Mouse (Mus musculus) embryonic facial prominence, embryonic 11.5 days (tissue): ENCODE measurements around the gene 9130230L23Rik. TPM values are rescaled to one million over a fixed set of nuclear protein-coding genes. Genes with fewer than 3 reads are reported as not detected.

ENCODE experiments used
- ATAC-seq: fragments of 200-750 bp; cut with Nextera tagmentation; replicated peaks from 2 replicates; pipeline ENCODE4 v1.8.0; 2017; ENCODE audit warnings: low read depth; ENCODE audit not compliant: insufficient number of reproducible peaks, low FRiP score, low TSS enrichment
- DNase-seq: peaks from one replicate; pipeline ENCODE4 v3.0.0-alpha.2; 2015; ENCODE audit warnings: low spot score
- H3K27ac ChIP-seq: fragments of 300-500 bp; sonication (generic); replicated peaks from 2 replicates; pipeline ENCODE4 v1.5.1; 2014; ENCODE audit warnings: mild to moderate bottlenecking, low read depth, low read length, control low read depth
- H3K27me3 ChIP-seq: fragments of 300-500 bp; sonication (generic); 2 replicates; pipeline ENCODE4 v1.6.1; 2014; ENCODE audit warnings: mild to moderate bottlenecking, low read length, moderate library complexity, mixed read lengths; ENCODE audit not compliant: control insufficient read depth, insufficient read depth
- H3K36me3 ChIP-seq: fragments of 300-500 bp; sonication (generic); replicated peaks from 2 replicates; pipeline ENCODE4 v1.6.1; 2014; ENCODE audit warnings: low read depth, mild to moderate bottlenecking, low read length, moderate library complexity, mixed read lengths; ENCODE audit not compliant: control insufficient read depth, insufficient read depth
- H3K4me1 ChIP-seq: fragments of 300-500 bp; sonication (generic); 2 replicates; pipeline ENCODE4 v1.6.1; 2014; ENCODE audit warnings: low read length, mixed read lengths; ENCODE audit not compliant: control insufficient read depth, insufficient read depth
- H3K4me2 ChIP-seq: fragments of 300-500 bp; sonication (generic); 2 replicates; pipeline ENCODE4 v1.6.1; 2014; ENCODE audit warnings: low read depth, mild to moderate bottlenecking, control low read depth, low read length, moderate library complexity
- H3K4me3 ChIP-seq: fragments of 300-500 bp; sonication (generic); 2 replicates; pipeline ENCODE4 v1.5.1; 2014; ENCODE audit warnings: low read depth, low read length, control low read depth
- H3K9ac ChIP-seq: fragments of 300-500 bp; sonication (generic); replicated peaks from 2 replicates; pipeline ENCODE4 v1.6.1; 2014; ENCODE audit warnings: mild to moderate bottlenecking, control low read depth, low read length
- H3K9me3 ChIP-seq: fragments of 300-500 bp; sonication (generic); replicated peaks from 2 replicates; pipeline ENCODE4 v1.6.1; 2016; ENCODE audit warnings: mild to moderate bottlenecking, low read length, inconsistent platforms, mixed read lengths; ENCODE audit not compliant: control insufficient read depth
- WGBS: fragments of 180-500 bp; shearing (Covaris S2); extraction: QIAGEN DNeasy Blood & Tissue Kit; methylation state at CpG from one replicate; pipeline ENCODE4 v1.1.7; 2014; 5-methylcytosine and 5-hydroxymethylcytosine counted together
- polyA plus RNA-seq: library from polyadenylated mRNA; unstranded; fragments of >200 nt; fragmentation: Nextera tagmentation; extraction: Ambion mirVana; gene quantifications from 2 replicates; pipeline ENCODE4 v1.2.1, GENCODE M21; 2014

Gene 9130230L23Rik
- polyA plus RNA-seq, 1 experiment from 2014 or later = not detected

DNA sequence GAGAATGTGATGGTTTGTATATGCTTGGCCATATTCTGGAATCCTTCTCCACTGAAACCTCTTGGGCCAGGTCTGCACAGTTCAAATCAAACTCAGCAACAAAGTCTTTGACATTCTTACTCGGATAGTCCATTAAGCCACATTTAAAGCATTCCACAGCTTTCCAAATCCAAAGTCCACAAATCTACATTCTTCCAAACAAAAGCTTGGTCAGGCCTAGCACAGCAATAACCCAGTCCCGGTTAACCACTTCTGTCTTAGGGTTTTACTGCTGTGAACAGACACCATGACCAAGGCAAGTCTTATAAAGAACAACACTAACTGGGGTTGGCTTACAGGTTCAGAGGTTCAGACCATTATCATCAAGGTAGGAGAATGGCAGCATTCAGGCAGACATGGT lies 35.7 kb upstream of the 9130230L23Rik start:
- Histone ChIP-seq H3K4me1 (no peaks in the 10 kb centered on the region), H3K4me2 (no peak overlapping the region), H3K4me3 (no peak overlapping the region), H3K9me3 (no peaks in the 10 kb centered on the region), H3K27ac (no peak overlapping the region), H3K36me3 (no peaks in the 10 kb centered on the region), H3K27me3 (no peaks in the 10 kb centered on the region), H3K9ac (no peak overlapping the region)
- 99% methylated on average over 2 of the region's 2 CpGs for WGBS
- ATAC-seq (no peak), DNase-seq (no peak)

DNA sequence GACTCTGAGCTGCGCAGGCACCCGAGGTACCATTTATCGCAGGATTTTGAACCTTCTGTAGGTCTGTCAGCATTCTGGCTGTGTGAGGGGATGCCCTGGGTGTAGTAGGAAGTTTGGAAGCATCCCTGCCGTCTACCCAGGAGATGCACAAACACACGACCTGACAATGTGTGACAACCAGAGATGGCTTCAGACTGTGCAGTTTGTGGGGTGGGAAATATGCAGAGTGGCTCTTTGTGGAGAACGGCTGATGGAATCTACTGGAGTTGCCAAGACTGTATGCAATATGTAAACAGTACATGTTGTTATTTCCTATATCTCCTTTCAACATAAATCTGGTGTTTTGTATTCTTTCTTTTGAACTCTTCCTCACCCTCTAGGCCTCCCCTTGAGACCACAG lies 33.0 kb upstream of the 9130230L23Rik start:
- 77% methylated on average over 6 of the region's 6 CpGs for WGBS
- DNase-seq (no peak), ATAC-seq (no peak)
- H3K36me3 ChIP-seq = no peaks in the 10 kb centered on the region
- H3K27me3 ChIP-seq = no peaks in the 10 kb centered on the region
- no peaks in the 10 kb centered on the region for H3K9me3 ChIP-seq
- no peak overlapping the region for H3K4me2 ChIP-seq
- H3K4me3 ChIP-seq = no peak overlapping the region
- H3K4me1 ChIP-seq = no peaks in the 10 kb centered on the region
- H3K27ac ChIP-seq = no peak overlapping the region
- no peak overlapping the region for H3K9ac ChIP-seq

DNA sequence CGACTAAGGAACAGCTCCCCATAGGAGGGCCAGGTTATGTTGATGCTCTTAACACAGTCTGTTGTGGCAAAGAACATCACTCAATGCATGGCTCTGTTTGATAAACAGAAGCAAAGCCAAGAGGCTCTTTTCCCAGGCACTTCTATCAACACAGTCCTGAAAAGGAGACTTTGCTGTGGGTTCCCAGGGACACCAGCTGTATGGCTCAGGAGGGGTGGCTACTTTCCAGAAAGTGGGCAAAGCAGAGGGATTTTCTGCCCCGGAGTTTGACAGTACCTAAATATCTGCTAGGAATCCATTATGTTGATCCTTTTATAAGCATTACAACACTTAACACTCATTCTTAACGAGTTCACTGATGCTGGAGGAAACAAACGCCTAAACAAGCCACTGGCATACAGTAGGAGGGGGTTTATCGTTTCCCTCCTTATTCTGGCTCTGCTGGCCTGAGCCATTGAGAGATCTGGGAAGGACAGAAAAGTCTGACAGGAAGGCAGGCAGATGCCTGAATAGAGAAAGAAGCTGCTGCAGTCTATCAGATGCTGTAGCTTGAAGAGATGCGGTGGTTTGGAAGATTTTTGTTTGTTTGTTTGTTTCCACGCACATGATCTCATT lies 32.5 kb upstream of the 9130230L23Rik start:
- H3K36me3 ChIP-seq = no peaks in the 10 kb centered on the region
- DNase-seq (no peak), ATAC-seq (no peak)
- no peaks in the 10 kb centered on the region for H3K4me1 ChIP-seq
- no peak overlapping the region for H3K4me2 ChIP-seq
- 39% methylated on average over 7 of the region's 7 CpGs for WGBS
- no peak overlapping the region for H3K9ac ChIP-seq
- H3K27ac ChIP-seq = no peak overlapping the region
- no peak overlapping the region for H3K4me3 ChIP-seq
- H3K9me3 ChIP-seq = no peaks in the 10 kb centered on the region
- no peaks in the 10 kb centered on the region for H3K27me3 ChIP-seq

DNA sequence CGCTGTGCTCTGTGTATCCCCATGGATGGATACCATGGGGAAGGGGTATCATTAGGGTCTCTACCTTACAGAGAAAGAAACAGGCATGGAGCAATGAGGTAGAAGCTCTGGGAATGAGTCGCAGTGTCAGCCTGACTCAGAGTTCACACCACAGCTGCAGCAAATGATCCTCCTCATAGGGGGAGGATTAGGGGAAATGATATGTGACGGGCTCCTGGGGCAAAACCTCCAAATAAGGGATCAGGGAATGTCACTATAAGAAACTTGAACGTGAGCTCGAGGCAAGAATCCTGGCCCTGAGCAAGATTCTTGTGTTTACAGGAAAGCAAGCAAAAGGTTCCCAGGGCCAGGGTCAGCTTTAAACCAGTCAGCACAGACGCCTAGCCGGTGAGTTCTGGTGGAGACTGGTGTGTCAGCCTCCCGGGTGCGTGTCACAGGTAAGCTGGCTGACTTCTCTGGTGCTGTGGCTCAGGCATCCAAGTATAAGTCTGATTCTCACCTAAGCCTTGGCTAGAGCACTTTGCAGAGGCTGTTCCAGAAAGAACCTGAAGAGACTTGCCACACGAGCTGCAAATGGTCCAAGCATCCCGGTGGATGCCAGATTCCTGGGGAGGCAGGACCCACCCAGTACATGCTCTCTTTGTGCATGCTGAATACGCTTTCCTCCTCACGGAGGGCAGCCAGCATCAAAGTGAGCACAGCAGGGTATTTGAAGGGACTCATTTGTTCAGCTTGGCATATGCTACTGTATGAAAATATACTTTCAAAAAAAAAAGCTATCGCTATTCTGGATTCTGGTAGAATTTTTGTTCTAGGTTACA lies 30.5 kb upstream of the 9130230L23Rik start:
- no peak overlapping the region for H3K27ac ChIP-seq
- ATAC-seq (no peak), DNase-seq (peak; percentile 22)
- WGBS = 59% methylated on average over 14 of the region's 14 CpGs
- H3K9me3 ChIP-seq = no peaks in the 10 kb centered on the region
- no peak overlapping the region for H3K4me3 ChIP-seq
- no peak overlapping the region for H3K9ac ChIP-seq
- H3K36me3 ChIP-seq = no peaks in the 10 kb centered on the region
- H3K4me2 ChIP-seq = no peak overlapping the region
- no peaks in the 10 kb centered on the region for H3K4me1 ChIP-seq
- no peaks in the 10 kb centered on the region for H3K27me3 ChIP-seq

DNA sequence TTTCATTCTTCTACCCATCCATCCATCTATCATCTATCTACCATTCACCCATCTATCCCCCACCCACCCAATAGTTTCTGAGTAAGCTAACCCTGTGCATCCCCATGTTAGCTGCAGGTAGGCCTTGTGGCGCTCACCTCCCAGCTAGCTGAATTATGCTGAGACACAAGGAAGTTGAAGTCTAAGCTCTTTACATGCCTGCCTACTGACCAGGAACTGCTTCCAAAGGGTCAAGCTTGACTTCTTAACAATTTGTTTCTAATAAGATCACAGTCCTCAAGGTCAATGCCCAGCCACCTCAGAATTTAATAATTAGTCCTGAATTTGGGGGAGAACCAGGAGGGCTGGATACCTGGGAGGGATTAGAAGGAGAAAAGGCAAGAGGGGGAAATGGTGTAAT lies 28.7 kb upstream of the 9130230L23Rik start:
- H3K36me3 ChIP-seq = no peaks in the 10 kb centered on the region
- 97% methylated on average over 1 of the region's 1 CpGs for WGBS
- no peaks in the 10 kb centered on the region for H3K27me3 ChIP-seq
- DNase-seq (no peak), ATAC-seq (no peak)
- no peaks in the 10 kb centered on the region for H3K9me3 ChIP-seq
- H3K4me3 ChIP-seq = no peak overlapping the region
- H3K4me1 ChIP-seq = no peaks in the 10 kb centered on the region
- H3K4me2 ChIP-seq = no peak overlapping the region
- H3K27ac ChIP-seq = no peak overlapping the region
- H3K9ac ChIP-seq = no peak overlapping the region

DNA sequence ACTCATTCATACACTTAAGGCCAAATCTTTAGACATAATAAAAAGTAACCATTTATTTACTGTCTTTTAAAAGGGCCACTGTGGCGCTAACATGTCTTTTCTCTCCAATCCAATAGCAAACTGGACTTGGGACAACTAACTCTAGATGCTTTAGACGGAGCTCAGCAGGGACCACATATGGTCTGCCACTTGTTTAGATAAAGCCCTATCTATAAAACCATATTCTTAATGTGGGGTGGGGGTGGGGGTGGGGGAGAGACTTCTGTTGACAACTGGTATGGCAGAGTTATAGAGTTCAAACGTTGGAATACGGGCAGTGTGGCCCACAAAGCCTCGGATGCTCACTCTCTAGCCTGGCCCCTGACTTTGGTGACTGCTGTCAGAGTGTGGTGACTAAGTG lies 27.6 kb upstream of the 9130230L23Rik start:
- DNase-seq = no peak
- no peak overlapping the region for H3K4me2 ChIP-seq
- WGBS = 86% methylated on average over 5 of the region's 5 CpGs
- H3K4me1 ChIP-seq = no peaks in the 10 kb centered on the region
- no peak overlapping the region for H3K27ac ChIP-seq
- no peak overlapping the region for H3K4me3 ChIP-seq
- no peaks in the 10 kb centered on the region for H3K9me3 ChIP-seq
- no peaks in the 10 kb centered on the region; the same call in 1 of the 2 replicates for H3K36me3 ChIP-seq
- no peak overlapping the region for H3K9ac ChIP-seq
- no peak for ATAC-seq
- H3K27me3 ChIP-seq = no peaks in the 10 kb centered on the region

DNA sequence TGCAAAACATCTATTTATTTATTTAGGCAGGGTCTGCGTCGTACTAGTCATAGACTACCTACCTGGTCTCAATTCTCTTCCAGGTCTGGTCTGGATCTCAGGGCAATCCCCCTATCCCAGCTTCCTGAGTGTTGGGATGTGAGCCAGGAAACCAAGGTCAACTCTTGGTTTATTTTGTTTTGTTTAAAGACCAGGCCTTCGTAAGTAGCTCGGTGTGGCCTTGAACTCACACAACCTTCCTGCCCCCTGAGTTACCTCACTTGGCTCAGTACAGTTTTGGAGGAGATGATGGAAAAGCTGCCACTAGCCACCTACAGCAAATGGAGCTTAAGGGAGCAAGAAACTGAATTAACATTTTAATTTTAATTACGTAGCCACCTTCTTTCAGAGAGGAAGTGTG lies 24.1 kb upstream of the 9130230L23Rik start:
- Histone ChIP-seq H3K4me3 (no peak overlapping the region), H3K27me3 (no peaks in the 10 kb centered on the region), H3K36me3 (no peaks in the 10 kb centered on the region; the same call in 1 of the 2 replicates), H3K9me3 (no peaks in the 10 kb centered on the region), H3K4me2 (no peak overlapping the region), H3K4me1 (no peaks in the 10 kb centered on the region), H3K27ac (no peak overlapping the region), H3K9ac (no peak overlapping the region)
- 80% methylated on average over 5 of the region's 5 CpGs for WGBS
- ATAC-seq = no peak
- no peak for DNase-seq

DNA sequence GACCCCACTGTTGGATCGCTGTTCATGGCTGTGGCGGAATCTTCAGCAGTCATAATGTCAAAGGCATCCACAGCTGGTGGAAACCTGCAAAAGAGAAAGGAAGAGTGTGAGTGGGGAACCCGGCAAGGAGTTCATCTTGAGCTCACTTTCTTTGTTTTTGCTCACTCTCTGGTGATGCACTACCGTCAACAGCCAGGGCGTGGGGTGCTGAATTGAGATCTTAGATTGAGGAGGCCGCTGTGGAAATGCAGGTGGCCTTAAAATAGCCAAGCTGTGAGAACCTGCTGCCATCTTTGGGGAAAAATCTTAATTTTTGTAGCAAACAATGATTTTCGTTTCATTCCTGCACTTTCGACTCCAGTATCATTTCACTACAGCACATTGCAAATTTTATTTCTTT lies 23.1 kb upstream of the 9130230L23Rik start:
- H3K36me3 ChIP-seq = no peaks in the 10 kb centered on the region; the same call in 1 of the 2 replicates
- no peak overlapping the region for H3K27ac ChIP-seq
- 94% methylated on average over 8 of the region's 8 CpGs for WGBS
- H3K9me3 ChIP-seq = no peaks in the 10 kb centered on the region
- ATAC-seq (no peak), DNase-seq (no peak)
- no peak overlapping the region for H3K9ac ChIP-seq
- H3K27me3 ChIP-seq = no peaks in the 10 kb centered on the region
- H3K4me3 ChIP-seq = no peak overlapping the region
- no peaks in the 10 kb centered on the region for H3K4me1 ChIP-seq
- H3K4me2 ChIP-seq = no peak overlapping the region
